Mouse (Mus musculus): ENCODE measurements around the gene Rps6ka1.
"Not testable (repeated sequence)": the region's sequence is repeated elsewhere in the genome, so short reads cannot be mapped to it uniquely, and the experiment has no call there.

The Rps6ka1 gene

DNA sequence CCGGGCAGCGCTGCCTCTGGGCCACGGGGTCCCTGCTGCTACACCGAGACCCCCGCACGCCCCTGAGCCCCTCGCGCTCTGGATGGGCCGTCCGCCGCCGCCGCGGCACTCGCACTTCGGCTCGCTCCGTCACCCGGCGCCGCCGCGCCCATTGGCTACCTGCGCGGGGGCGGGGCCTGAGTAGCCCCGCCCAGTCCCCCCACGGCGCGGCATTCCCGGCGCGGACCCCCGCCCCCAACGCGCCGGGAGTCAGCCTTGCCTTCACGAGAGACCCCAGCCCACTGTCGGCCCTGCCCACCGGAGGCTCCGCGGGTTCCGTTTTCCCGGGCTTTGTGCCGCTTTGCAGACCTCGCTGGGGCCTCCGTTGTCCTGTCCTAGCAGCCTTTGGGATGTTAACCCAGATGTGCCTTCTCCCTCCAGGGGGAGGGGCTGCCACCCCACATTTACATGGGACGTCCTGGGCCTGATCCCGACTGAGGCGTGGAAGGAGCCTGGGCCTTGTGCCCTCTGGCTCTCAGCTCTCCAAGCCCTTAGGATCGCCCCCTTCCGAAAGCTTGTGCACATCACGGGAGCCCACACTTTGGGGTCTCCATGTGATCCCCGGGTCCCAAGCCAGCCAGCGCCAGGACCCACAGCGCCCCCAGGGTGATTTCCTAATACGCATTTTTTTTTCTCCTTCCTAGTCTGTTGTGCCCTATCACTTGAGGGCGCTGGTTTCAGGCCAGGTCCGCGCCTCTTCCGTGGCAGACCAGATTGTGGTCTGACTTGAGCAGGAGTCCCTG, at the start of gene Rps6ka1:
Gene Rps6ka1, minus strand, starts transcription at position 126 of the 782 bp plus-strand sequence.
- DNase-seq: peak; percentile 77

DNA sequence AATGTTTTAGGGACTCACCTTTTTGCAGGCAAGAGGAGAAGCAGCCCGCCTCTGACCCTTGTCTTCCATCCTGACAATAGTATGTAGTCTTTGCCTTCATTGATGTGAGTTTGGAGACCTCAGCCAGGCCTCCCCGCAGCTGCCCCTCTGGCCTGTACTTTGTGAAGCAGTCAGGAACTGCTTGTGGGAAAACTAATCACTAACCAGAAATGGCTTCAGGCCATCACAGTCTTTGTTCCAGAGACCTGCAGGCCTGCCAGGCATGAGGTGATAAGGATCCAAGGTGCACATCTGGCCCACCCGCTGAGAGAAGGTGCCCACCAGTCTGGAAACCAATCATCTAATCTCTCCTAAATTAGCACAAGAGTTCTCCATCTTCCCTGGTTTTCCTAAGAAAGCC, 44.2 kb upstream of the Rps6ka1 start:
- no peak for DNase-seq

DNA sequence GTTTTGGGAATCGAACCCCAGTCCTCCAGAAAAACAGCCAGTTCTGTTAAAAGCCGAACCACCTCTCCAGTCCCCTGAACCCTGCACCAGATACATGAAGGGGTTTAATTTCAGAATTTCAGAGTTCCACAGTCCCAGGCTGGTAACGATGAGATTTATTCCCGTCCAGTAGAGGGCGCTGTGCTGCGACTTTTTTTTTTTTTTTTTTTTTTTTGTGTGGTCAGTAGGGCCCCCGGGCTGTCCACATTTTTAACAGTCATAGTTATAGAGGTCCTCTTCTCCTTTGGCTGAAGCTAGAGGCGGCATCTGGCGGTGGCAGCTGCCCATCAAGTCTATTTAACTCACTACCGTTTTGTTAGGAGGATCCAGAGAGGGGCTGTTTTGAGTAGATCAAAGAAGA, 43.8 kb upstream of the Rps6ka1 start:
- DNase-seq: no peak

DNA sequence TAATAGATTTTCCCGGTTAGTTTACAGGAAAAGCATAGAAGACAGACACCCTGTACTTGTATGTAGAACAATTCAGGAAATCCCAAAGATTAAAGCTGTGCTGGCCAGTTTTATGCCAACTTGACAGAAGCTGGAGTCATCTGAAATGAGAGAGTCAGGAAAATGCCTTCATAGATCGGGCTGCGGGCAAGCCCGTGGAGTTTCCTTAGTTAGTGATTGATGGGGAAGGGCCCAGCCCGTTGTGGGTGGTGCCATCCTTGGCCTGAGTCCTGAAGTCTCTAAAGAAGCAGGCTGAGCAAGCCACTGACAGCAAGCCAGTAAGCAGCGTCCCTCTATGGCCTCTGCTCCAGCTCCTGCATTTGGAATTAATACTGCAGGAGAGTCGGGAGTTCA, 41.7 kb upstream of the Rps6ka1 start:
- DNase-seq: peak; percentile 77

DNA sequence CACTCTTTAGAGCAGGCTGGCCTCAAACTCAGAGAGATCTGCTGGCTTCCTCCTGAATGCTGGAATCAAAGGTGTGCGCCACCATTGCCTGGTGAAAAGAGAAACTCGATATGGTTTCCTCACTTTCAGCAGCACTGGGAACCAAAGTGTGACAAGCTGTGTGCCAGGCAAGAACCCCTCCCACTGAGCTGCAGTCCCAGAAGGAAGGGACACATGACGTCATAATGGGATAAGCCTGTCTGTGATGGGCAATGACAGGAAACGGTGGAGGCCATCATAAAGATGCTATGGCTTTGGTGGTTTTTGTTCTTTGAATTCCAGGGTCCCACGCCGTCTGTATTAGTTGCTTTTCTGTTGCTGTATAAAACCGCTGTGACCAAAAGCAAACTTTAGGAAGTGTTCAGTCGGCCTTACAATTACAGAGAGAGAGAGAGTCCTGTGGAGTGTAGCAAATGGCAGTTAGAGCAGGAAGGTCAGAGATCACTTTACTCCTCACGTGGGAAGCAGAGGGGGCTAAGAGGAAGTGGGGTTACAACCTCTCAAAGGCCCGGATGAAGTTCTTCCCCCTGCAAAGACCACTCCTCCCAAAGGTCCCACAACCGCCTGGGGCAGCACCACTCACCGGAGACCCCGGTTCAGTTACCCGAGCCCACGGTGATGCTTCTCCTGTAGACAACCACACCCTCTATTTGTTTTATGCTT, 41.1 kb upstream of the Rps6ka1 start:
- DNase-seq: peak; percentile 60

DNA sequence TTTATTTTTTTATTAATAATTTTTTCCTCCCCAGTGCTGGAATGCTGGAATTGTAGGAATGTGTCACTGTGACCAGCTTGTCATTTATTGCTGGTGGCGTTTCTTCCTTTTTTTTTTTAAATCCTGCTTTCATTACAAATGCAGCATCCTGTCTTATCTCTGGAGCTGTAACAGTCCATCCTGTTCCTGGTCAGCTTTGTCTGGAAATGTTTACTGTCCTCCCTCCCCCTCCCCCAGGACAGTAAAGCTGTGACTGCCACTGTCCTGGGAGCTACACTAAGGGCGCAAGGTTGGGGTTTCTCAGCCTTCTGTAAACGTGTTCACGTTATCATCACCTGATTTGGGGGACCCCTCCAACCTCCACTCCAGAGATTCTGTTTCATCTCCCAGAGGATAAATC, 37.6 kb upstream of the Rps6ka1 start:
- peak; percentile 73 for DNase-seq

DNA sequence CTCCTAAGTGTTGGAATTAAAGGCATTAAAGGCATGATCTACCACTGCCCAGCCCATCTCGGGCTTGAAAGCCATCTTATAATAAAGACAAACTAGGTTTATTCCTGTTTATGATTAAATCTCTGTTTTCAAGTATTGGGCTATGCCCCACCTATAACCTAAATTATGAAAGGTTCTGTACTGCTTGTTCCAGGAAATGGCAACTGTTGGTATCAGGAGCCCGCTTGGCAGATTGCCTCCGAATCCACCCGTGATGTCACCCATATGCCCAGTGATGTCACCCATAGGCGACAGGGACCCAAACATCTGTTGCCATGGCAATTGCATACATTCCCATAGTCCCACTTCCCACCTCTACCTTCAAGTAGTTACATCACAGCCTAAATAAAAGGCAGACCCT, 36.1 kb upstream of the Rps6ka1 start:
- peak; percentile 59 for DNase-seq

DNA sequence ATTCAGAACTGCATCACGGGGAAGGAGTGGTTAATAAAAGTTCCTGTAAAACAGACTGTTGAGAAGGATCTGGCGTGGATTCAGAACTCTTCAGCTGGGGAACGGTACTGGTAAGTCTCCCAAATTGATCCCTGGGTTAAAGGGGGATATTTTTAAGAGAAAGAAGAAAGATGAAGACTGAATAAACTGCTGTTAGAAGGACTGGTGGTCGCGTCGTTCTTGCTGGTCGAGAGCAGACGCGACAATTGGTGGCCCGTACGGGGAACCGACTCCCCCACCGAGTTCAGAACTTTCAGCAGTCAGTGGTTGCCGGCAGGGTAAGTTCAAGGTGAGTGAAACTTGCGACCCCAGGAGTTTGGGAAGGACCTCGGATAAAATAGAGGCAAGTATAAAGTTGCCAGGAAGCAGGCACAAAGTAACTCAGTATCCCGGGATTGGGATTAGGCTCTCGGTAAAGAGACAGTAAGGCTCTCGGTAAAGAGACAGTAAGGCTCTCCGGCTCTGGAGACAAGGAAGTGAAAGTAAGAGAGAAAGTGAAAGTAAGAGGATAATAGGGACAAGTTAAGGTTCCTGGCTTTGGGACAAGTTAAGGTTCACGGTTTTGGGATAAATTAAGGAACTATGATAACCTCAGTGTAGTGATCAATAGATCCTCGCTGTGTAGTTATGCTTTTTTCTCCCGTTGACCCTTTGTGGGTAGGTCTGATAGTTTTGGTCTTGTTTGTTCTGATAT, 30.7 kb upstream of the Rps6ka1 start:
- DNase-seq: peak; percentile 72

DNA sequence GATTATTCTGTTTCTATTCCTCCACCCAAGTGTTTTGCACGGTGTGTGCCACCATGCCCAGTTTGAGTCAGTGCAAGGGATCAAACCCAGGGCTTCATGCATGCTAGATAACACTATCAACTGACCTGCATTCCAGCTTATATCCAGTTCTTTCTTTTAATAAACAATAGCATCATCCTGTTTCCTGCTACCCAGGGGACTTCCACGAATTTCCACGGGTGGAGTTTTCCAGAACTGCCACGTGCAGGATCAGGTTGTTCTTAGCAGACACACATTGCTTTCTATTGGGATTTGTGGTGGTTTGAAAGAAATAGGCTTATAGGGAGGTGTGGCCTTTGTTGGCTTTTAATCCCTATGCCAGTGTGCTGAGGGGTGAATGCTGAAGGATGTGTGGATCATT, 24.4 kb upstream of the Rps6ka1 start:
- peak; percentile 38 for DNase-seq

DNA sequence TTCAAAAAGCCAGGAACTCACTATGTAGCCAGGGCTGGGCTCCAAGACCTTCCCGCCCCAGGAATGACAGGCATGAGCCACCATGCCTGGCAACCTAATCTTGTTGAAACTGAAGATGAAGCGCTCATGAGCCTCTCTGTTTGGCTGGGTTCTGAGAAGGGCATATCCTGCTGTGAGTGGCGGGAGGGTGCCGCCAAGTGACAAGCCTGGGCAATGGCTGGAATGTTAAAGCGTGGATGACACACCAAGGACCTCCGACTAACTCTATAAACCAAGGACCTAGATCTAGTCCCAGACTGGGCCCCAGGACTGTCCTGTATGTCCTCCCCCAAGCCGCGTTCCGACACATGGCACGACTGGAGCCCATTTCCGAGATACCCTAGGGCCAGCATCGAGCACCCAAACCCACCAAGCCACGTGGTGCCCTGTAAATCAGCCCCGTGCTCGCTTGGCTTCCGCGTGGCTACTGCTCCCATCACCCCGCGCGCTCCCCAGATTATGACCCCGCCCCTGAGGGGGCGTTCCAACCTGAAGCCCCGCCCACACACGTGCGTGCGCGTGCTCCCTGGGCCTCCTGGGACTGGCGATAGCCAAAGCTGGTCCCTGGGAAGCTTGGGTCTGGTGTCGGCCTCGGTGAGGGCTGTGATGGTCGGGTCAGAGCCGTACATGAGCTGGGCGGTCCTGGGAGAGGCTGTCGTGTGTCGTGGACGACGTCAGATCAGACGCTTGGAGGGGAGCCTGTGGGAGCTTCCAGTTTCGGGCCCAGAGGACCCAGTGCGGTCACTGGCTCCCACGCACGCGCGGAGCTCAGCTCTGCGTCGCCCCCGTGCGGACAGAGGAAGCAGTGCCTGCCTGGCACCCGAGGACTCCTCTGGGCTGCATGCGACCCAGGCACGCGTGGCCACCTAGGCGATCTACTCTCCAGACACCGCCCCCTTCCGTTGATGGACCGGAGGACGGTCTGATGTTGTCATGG, 22.9 kb upstream of the Rps6ka1 start:
- DNase-seq: peak; percentile 96

DNA sequence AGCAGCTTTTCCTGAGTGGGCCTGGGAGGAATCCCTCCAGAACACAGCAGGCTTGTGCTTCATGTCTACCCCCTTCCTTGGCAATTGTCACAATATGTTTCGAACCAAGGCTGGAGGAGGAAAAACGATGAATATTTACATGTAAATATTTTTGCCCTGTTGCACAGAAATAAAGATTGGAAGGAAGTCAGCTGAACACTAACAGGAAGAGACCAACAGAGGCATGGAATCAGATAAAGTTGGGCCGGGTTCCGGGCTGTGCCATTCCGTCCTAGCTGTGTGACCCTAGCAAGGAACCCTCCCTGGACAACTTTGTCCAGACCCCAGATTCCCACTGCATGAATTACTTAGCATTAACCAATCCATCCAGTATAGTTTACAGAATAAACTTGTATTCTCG, 20.5 kb upstream of the Rps6ka1 start:
- DNase-seq: peak; percentile 75

DNA sequence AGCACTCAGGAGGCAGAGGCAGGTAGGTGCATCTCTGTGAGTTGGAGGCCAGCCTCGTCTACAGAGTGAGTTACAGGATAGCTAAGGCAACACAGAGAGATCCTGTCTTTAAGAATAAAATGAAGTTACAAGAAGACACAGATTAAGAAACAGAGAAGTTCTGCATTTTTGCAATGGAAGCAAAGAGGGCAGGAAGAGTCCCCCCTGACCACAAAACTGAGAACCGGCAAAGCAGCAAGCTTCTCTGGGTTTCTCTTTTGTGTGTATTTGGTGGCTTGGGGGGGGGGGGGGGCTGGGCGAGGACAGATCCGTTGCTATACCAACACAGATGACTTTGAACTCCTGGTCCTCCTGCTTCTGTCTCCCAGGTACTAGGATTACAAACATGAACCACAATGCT, 19.5 kb upstream of the Rps6ka1 start:
- no peak for DNase-seq

DNA sequence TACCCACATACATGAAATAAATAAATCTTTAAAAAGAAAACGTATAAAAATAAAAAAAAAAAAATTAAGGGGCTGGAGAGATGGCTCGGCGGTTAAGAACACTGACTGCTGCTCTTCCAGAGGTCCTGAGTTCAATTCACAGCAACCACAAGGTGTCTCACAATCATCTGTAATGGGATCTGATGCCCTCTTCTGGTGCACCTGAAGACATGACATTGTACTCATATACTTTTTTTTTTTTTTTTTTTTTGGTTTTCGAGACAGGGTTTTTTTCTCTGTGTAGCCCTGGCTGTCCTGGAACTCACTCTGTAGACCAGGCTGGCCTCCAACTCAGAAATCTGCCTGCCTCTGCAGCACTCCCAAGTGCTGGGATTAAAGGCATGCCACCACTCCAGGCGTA, 18.7 kb upstream of the Rps6ka1 start:
- not testable (repeated sequence) for DNase-seq

DNA sequence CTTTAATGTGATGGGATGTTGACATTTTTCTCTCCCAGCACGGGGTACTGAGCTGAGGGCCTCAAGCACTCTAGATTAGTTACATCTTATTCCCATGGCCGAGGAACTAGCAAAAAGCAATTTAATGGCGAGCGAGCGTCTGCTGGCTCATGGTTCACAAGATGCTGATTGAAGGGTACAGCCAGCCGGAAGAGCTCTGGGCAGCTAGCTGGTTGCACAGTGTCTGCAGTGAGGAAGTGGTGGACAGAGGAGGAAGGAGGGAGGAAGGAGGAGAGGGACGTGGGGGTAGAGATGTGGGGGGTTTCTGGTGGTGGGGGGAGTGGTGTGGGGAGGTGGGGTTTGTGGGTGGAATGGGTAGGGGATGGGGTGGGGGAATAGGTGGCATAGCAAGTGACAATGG, 17.6 kb upstream of the Rps6ka1 start:
- DNase-seq: no peak

DNA sequence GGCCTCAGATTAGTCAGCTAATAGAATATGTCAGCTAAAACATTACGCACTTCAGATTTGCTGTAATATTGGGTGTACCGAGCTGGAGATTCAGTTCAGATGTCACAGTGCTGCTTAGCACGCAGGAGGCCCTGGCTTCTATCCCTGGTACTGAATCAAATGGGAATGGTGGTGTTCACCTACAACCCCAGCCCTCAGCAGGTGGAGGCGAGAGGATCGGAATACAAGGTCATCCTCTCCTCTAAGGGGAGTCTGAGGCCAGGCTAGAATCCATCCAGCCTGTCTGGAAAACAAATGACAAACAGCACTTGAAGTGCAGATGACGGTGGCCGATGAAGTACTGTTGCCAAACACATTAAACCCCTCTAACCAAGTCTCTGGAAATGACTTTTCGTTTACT, 16.7 kb upstream of the Rps6ka1 start:
- DNase-seq: no peak

DNA sequence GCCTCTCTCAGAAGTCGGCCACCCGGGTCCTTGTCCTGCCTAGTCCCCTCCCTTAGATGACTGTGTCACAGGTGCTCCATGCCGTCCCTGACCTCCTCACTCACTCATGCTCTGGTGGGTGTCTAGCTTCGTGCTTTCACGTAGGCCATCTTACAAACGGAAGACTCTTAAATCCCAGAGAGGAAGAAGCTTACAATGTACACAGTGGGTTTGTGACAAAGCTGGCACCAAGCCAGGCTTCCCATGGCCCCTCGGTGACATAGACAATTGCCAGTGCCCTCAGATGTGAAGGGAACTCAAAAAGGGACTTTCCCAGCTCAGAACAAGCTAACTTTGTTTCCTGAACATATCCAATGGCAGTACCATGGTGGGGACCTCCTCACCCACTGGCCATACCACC, 15.8 kb upstream of the Rps6ka1 start:
- no peak for DNase-seq

DNA sequence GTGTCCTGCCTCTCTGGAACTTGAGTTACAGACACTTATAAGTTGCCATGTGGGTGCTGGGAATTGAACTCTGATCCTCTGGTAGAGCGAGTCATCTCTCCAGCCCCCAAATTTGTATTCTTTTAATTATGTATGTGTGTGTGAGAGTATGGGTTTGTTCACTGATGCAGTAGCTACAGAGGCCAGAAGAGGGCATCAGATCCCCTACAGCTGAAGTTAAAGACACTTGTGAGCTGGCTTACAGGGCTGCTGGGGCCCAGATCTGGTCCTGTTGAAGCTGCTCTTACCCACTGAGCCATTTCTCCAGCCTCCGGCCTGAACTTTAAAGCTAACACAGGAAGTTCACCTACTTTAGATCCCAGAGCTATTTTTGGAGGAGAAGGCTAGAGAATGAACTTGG, 14.9 kb upstream of the Rps6ka1 start:
- DNase-seq: no peak

DNA sequence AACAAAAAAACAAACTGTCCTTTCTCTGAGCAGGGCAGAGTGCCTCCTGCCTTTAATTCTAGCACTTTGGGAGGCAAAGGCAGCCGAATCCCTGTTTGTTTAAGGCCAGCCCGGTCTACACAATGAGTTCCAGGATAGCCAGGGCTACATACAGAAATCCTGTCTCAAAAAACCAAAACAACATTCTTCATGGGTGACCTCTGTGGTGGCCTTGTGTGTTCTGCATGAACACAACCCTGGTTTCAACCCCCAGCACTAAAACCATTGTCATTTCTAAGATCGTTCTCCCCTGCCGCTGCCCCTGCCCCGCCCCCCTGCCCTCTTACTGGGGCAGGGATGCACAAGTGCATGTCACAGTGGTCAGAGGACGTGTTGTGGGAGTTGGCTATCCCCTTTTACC, 13.3 kb upstream of the Rps6ka1 start:
- DNase-seq: no peak

DNA sequence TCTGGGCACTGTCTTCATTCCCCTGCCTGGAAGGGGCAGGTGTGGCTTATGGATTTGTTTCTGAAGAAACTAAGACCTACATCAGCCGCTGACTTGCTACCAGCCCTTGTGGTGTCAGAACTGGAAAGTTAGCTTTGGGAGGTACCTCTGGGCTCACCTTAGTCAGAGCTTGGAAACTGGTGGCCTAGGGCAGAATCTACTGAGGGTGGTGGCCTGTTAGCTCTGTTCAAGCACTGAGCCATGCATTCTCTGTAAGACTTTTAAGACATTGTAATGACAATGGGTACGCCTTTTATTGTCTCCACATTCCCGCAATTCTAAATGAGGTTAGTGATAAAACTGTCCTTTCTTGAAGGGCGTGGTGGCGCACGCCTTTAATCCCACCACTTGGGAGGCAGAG, 12.8 kb upstream of the Rps6ka1 start:
- DNase-seq: no peak

DNA sequence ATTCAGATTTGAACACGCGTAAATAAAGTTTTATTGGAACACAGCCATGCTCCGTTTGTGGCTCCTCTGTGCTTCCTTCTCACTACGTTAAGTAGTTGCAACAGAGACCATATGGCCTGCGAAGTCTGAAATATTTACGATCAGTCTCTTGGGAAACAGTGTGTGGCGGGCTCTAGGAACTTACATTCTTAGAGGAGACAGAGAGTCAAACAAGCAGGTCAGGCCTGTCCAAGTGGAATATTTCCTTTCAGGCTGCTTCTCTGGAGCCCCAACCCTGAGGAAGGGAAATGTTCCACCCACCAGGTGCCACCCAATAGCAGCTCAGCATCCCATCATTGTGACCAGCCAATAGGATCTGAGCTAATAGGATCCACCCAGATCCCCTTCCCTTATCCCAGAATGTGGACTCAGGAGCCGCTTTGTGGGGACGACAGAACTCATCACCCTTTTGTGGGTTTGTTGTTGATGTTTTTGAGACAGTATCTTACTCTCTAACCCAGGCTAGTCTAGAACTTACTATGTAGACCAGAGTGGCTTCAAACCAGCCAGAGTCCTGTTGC, 11.7 kb upstream of the Rps6ka1 start:
- no peak for DNase-seq

DNA sequence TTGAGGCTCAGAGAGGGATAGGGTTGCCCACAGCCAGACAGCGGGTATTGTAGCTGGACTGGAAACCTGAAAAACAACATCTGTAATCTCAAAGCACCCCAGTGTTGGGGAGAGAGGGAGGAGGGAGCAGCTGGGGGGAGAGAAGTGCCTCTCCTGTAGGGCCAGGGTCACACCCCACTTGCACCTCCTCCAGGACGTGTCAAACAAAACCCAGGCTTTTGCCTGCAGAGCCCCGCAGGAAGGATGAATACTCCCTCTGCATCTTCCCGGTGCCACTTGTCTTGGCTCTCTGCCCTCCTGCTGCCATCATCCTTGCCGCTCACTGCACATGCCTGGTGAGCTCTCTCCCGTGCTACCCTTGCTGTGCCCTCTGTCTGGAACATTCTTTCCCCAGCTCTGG, 10.6 kb upstream of the Rps6ka1 start:
- DNase-seq: no peak

DNA sequence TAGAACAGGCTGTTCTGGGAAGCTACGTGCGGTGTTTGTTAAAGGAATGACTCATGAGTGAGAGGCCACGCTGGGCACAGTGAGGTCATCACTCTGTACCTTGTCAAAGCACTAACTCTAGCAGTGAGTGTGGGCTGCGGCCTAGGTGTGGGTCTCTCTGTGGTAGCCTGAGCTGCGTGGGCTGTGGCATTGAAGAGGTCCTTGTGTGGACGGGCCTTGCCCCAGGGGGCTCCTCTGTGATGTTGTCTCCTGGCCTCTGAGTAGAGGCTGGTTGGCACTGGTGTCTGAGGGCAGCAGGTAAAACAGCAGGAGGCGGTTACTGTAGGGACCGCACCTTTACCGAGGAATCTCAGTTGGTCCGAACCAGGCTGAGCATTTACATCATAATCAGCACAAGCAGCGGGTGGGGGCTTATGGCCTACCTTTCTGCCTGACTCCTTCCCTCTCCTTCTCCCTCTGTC, 9.9 kb upstream of the Rps6ka1 start:
- no peak for DNase-seq
